Mouse (Mus musculus) liver, embryonic 14.5 days (tissue): ENCODE data around the gene Kcnn1.

ENCODE experiments used
- CTCF ChIP-seq: IDR thresholded peaks from 2 replicates; pipeline ENCODE4 v1.5.1; 2016; ENCODE audit warnings: antibody characterized with exemption, low read depth, control low read depth
- EP300 ChIP-seq: IDR thresholded peaks from 2 replicates; pipeline ENCODE4 v1.6.1; 2016; ENCODE audit warnings: antibody characterized with exemption, low read depth

- TF ChIP-seq CTCF, result no peak
- no peak for TF ChIP-seq EP300
These were observed 42.7 kb downstream of the Kcnn1 start for GRCm38 (mm10) chr8:70820101-70820935.
